Mouse (Mus musculus): ENCODE measurements at regions not wholly inside any gene's neighbourhood (a gene's known extent, or its start where the extent isn't known, plus 50 kb on each side); places are given as distances from the start of the nearest gene placed in this dataset.

DNA sequence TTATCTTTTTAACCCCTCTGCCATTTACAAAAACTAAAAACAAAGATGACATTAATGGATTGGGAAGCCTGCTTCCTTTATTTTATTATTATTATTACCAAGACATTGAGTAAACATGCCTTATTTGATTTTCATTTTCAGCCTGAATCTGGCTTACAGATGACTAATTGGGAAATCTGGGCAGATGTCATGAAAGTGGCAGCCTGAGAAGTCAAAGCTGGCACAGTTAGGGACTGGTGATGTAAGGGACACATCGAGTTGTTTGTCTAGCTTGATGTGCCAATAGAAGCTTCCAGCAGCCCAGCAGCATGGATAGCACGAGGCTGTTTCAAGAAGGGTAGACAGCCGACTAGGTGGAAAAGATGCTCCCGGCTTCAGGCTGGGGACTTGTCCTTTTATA lies 197.2 kb upstream of the 1810046K07Rik start:
- Histone ChIP-seq H3K4me3 (ENCODE audit: low read depth, low read length) (no peak overlapping the region), H3K9ac (replicated peaks; ENCODE audit: low read length) (no peak overlapping the region), H3K9me3 (replicated peaks; ENCODE audit: control insufficient read depth, low read length) (no peaks in the 10 kb centered on the region), H3K27me3 (ENCODE audit: control insufficient read depth, insufficient read depth, low read length) (no peaks in the 10 kb centered on the region), H3K4me1 (ENCODE audit: control insufficient read depth, insufficient read depth, low read length) (no peaks in the 10 kb centered on the region), H3K27ac (replicated peaks; ENCODE audit: low read depth, low read length) (no peak overlapping the region), H3K36me3 (replicated peaks; ENCODE audit: control insufficient read depth, insufficient read depth, low read depth, low read length) (no peaks in the 10 kb centered on the region), H3K4me2 (ENCODE audit: low read depth, low read length) (no peak overlapping the region)
- ATAC-seq (replicated peaks; ENCODE audit: insufficient number of reproducible peaks, low FRiP score, low TSS enrichment, low read depth), result no peak
- 89% methylated on average over 4 of the region's 4 CpGs for WGBS
- no peak for DNase-seq (ENCODE audit: low spot score)

DNA sequence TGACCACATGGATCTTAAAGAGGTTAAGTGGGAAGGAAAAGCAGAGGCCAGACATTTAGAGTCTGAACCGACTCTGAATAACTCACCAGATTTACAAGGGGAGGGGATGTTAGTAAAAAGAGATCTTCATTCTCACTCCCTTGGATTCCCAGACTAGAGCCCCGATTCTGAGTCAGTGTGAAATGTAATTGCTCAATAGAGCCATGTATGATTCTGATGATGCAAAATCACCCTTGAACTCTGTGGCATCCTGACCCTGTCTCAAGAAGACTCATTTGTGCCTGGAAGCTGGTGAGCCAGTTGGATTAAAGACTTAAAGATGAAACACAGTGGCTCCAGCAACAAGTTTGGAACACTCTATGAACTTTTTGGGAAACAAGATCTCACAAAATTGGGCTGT lies 210.2 kb upstream of the 1810046K07Rik start:
- 58% methylated on average over 2 of the region's 2 CpGs for WGBS
- no peak for DNase-seq (ENCODE audit: low spot score)
- Histone ChIP-seq H3K4me3 (ENCODE audit: low read depth, low read length) (no peak overlapping the region), H3K9me3 (replicated peaks; ENCODE audit: control insufficient read depth, low read length) (no peaks in the 10 kb centered on the region), H3K27me3 (ENCODE audit: control insufficient read depth, insufficient read depth, low read length) (no peaks in the 10 kb centered on the region), H3K4me2 (ENCODE audit: low read depth, low read length) (no peak overlapping the region), H3K36me3 (replicated peaks; ENCODE audit: control insufficient read depth, insufficient read depth, low read depth, low read length) (no peaks in the 10 kb centered on the region), H3K27ac (replicated peaks; ENCODE audit: low read depth, low read length) (no peak overlapping the region), H3K9ac (replicated peaks; ENCODE audit: low read length) (no peak overlapping the region), H3K4me1 (ENCODE audit: control insufficient read depth, insufficient read depth, low read length) (no peaks in the 10 kb centered on the region)
- no peak for ATAC-seq (replicated peaks; ENCODE audit: insufficient number of reproducible peaks, low FRiP score, low TSS enrichment, low read depth)

DNA sequence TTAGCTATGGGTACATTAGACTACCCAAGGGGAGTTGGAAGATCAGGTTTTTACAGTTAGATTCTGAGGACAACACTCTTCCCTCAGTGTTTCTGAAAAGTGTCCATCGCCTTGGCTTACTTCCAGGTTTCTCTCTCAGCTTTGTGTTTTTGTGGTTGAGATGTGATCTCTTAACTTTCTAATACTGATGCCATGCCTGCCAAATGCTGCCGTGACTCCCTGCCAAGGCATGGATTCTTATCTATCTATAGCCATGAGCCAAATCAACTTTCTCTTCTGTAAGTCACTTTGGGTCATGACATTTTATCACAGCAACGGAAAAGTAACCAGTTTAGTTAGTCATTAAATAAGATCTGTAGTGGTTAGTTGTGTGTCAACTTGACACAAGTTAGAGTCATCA lies 213.2 kb upstream of the 1810046K07Rik start:
- no peak overlapping the region for H3K9ac ChIP-seq (replicated peaks; ENCODE audit: low read length)
- no peak overlapping the region for H3K4me2 ChIP-seq (ENCODE audit: low read depth, low read length)
- H3K27me3 ChIP-seq (ENCODE audit: control insufficient read depth, insufficient read depth, low read length), result no peaks in the 10 kb centered on the region
- DNase-seq (ENCODE audit: low spot score) (no peak), ATAC-seq (replicated peaks; ENCODE audit: insufficient number of reproducible peaks, low FRiP score, low TSS enrichment, low read depth) (no peak)
- no peak overlapping the region for H3K4me3 ChIP-seq (ENCODE audit: low read depth, low read length)
- H3K4me1 ChIP-seq (ENCODE audit: control insufficient read depth, insufficient read depth, low read length), result no peaks in the 10 kb centered on the region
- no peaks in the 10 kb centered on the region for H3K36me3 ChIP-seq (replicated peaks; ENCODE audit: control insufficient read depth, insufficient read depth, low read depth, low read length)
- WGBS, result 91% methylated on average over 3 of the region's 3 CpGs
- no peaks in the 10 kb centered on the region for H3K9me3 ChIP-seq (replicated peaks; ENCODE audit: control insufficient read depth, low read length)
- H3K27ac ChIP-seq (replicated peaks; ENCODE audit: low read depth, low read length), result no peak overlapping the region

DNA sequence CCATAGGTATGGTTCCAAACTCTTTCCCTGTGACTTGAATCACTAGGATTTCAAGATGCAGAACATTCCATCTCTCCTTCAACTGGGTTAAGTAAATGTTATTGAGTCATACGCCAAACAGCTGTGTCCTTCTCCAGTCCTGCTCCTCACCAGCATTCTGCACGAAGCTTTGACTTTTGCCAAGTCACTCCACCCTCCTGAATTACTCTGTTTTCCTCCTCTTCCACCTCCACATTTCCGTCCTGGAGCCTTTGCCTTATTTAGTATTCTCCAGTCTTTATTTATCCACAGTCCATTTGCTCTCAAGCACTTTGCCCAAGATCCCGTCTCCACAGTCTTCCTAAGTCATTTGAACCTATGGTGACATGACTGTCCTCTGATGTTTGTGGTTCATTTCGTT lies 193.1 kb upstream of the Arhgap20 start:
- no peaks in the 10 kb centered on the region for H3K4me1 ChIP-seq (ENCODE audit: control insufficient read depth, insufficient read depth, low read length)
- WGBS, result 81% methylated on average over 5 of the region's 5 CpGs

DNA sequence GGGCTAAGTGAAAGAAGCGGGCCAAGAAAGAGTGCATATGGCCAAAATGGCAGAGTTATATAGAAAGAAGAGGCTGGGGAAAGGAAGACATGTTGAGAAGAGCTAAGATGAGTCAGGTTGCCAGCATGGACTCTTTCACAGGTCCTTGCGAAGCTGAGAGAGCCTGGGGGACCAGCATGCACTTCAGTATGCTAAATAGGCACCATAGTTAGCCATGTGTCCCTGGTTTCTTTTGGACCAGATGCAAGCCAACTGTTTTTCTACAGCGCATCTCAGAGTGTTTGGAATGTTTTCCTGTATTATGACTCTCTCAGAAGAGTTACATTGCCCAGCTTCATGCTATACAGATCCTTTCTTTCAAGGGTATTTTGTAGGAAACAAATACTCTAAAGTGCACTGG lies 183.5 kb upstream of the Arhgap20 start:
- DNase-seq (ENCODE audit: low spot score), result no peak
- Histone ChIP-seq H3K4me2 (ENCODE audit: low read depth, low read length) (no peak overlapping the region), H3K9ac (replicated peaks; ENCODE audit: low read length) (no peak overlapping the region), H3K27me3 (ENCODE audit: control insufficient read depth, insufficient read depth, low read length) (no peaks in the 10 kb centered on the region), H3K9me3 (replicated peaks; ENCODE audit: control insufficient read depth, low read length) (no peaks in the 10 kb centered on the region), H3K36me3 (replicated peaks; ENCODE audit: control insufficient read depth, insufficient read depth, low read depth, low read length) (no peaks in the 10 kb centered on the region), H3K4me3 (ENCODE audit: low read depth, low read length) (no peak overlapping the region), H3K27ac (replicated peaks; ENCODE audit: low read depth, low read length) (no peak overlapping the region), H3K4me1 (ENCODE audit: control insufficient read depth, insufficient read depth, low read length) (no peaks in the 10 kb centered on the region)
- WGBS, result 86% methylated on average over 3 of the region's 3 CpGs
- ATAC-seq (replicated peaks; ENCODE audit: insufficient number of reproducible peaks, low FRiP score, low TSS enrichment, low read depth), result no peak

More for the DNA sequence above, 193.1 kb upstream of the Arhgap20 start:
- Histone ChIP-seq H3K9me3 (replicated peaks; ENCODE audit: control insufficient read depth, low read length) (no peaks in the 10 kb centered on the region), H3K27me3 (ENCODE audit: control insufficient read depth, insufficient read depth, low read length) (no peaks in the 10 kb centered on the region), H3K9ac (replicated peaks; ENCODE audit: low read length) (no peak overlapping the region), H3K27ac (replicated peaks; ENCODE audit: low read depth, low read length) (no peak overlapping the region), H3K4me2 (ENCODE audit: low read depth, low read length) (no peak overlapping the region), H3K4me3 (ENCODE audit: low read depth, low read length) (no peak overlapping the region), H3K36me3 (replicated peaks; ENCODE audit: control insufficient read depth, insufficient read depth, low read depth, low read length) (no peaks in the 10 kb centered on the region)
- no peak for DNase-seq (ENCODE audit: low spot score)
- no peak for ATAC-seq (replicated peaks; ENCODE audit: insufficient number of reproducible peaks, low FRiP score, low TSS enrichment, low read depth)

DNA sequence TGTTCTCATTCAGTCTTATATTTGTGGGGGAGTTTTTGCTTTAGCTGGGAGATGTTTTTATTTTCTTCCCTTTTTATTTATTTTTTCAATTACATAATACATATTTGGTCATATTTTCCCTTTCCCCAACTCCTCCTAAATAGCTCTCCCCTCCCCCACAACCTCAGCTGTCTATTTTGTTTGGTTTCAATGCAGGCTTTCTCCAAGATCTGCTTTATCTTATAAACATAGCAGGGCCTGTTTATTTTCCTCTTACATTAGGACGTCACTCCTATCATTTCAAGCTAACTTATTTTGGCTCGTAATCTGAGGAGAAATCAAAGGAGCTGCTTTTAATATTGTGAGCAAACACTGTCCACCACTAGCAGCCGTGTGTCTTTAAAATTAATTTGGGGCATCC lies 171.4 kb upstream of the Arhgap20 start:
- no peak overlapping the region for H3K9ac ChIP-seq (replicated peaks; ENCODE audit: low read length)
- 47% methylated on average over 3 of the region's 3 CpGs for WGBS
- peak; percentile 0 for DNase-seq (ENCODE audit: low spot score)
- no peaks in the 10 kb centered on the region for H3K27me3 ChIP-seq (ENCODE audit: control insufficient read depth, insufficient read depth, low read length)
- H3K27ac ChIP-seq (replicated peaks; ENCODE audit: low read depth, low read length), result no peak overlapping the region
- no peaks in the 10 kb centered on the region for H3K4me1 ChIP-seq (ENCODE audit: control insufficient read depth, insufficient read depth, low read length)
- H3K4me2 ChIP-seq (ENCODE audit: low read depth, low read length), result no peak overlapping the region
- no peaks in the 10 kb centered on the region for H3K36me3 ChIP-seq (replicated peaks; ENCODE audit: control insufficient read depth, insufficient read depth, low read depth, low read length)
- no peak overlapping the region for H3K4me3 ChIP-seq (ENCODE audit: low read depth, low read length)
- no peaks in the 10 kb centered on the region for H3K9me3 ChIP-seq (replicated peaks; ENCODE audit: control insufficient read depth, low read length)
- ATAC-seq (replicated peaks; ENCODE audit: insufficient number of reproducible peaks, low FRiP score, low TSS enrichment, low read depth), result no peak

DNA sequence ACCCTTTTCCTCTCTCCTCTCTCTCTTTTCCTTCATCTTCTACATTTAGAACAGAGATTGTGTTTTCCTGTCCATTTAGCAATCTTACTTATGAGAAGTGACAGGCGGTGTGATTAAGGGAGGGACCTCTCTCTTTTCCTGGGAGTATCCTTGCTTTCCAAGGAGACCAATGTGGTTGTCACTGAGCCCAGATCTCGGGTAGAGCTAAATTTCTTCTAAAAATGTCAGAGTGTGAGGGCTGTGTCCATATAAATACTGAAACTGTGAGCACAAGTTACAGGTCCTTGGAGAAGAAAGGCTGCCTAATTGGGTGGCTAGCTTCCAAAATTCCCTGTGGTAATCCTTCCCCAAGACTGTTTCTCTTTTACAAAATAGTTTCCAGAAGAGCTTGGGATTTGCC lies 166.4 kb upstream of the Arhgap20 start:
- no peak for DNase-seq (ENCODE audit: low spot score)
- H3K9ac ChIP-seq (replicated peaks; ENCODE audit: low read length), result no peak overlapping the region
- H3K27ac ChIP-seq (replicated peaks; ENCODE audit: low read depth, low read length), result no peak overlapping the region
- ATAC-seq (replicated peaks; ENCODE audit: insufficient number of reproducible peaks, low FRiP score, low TSS enrichment, low read depth), result no peak
- H3K9me3 ChIP-seq (replicated peaks; ENCODE audit: control insufficient read depth, low read length), result no peaks in the 10 kb centered on the region
- H3K4me2 ChIP-seq (ENCODE audit: low read depth, low read length), result no peak overlapping the region
- no peaks in the 10 kb centered on the region for H3K4me1 ChIP-seq (ENCODE audit: control insufficient read depth, insufficient read depth, low read length)
- no peak overlapping the region for H3K4me3 ChIP-seq (ENCODE audit: low read depth, low read length)
- 65% methylated on average over 2 of the region's 2 CpGs for WGBS
- no peaks in the 10 kb centered on the region for H3K36me3 ChIP-seq (replicated peaks; ENCODE audit: control insufficient read depth, insufficient read depth, low read depth, low read length)
- no peaks in the 10 kb centered on the region for H3K27me3 ChIP-seq (ENCODE audit: control insufficient read depth, insufficient read depth, low read length)

DNA sequence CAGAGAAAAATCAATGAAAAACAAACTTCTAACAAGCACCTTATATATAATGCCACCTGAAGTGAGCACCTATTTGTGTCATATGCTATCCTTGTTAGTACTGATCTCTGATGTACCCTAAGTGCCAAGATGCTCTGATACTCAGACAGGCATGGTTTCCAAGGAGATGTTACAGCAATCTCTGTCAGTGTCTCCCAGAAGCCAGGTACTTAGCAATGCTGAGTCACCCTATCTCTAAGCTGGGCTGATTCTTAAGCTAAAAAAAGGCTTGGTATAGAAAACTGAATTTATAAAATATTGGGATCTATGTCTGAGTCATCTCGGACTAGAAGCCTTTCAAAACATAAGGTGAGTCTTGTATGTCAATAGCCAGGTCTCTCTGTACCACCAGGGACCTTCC lies 157.0 kb upstream of the Arhgap20 start:
- Histone ChIP-seq H3K27ac (replicated peaks; ENCODE audit: low read depth, low read length) (no peak overlapping the region), H3K4me3 (ENCODE audit: low read depth, low read length) (no peak overlapping the region), H3K36me3 (replicated peaks; ENCODE audit: control insufficient read depth, insufficient read depth, low read depth, low read length) (no peaks in the 10 kb centered on the region), H3K4me2 (ENCODE audit: low read depth, low read length) (no peak overlapping the region), H3K9me3 (replicated peaks; ENCODE audit: control insufficient read depth, low read length) (no peaks in the 10 kb centered on the region), H3K9ac (replicated peaks; ENCODE audit: low read length) (no peak overlapping the region), H3K4me1 (ENCODE audit: control insufficient read depth, insufficient read depth, low read length) (no peaks in the 10 kb centered on the region), H3K27me3 (ENCODE audit: control insufficient read depth, insufficient read depth, low read length) (no peaks in the 10 kb centered on the region)
- WGBS, result 64% methylated on average over 1 of the region's 1 CpGs
- ATAC-seq (replicated peaks; ENCODE audit: insufficient number of reproducible peaks, low FRiP score, low TSS enrichment, low read depth), result no peak
- DNase-seq (ENCODE audit: low spot score), result no peak
